Mouse (Mus musculus) erythroblast, adult 5-6 weeks (primary cell): ENCODE data around the gene Irf2bp1. TPM values are rescaled to one million over a fixed set of nuclear protein-coding genes. Genes with fewer than 3 reads are reported as not detected.

Experiments used
- ATAC-seq: replicated peaks from 2 replicates; pipeline ENCODE4 v1.8.0; 2016; ENCODE audit warnings: moderate number of reproducible peaks, mild to moderate bottlenecking, moderate TSS enrichment, inconsistent platforms; ENCODE audit not compliant: poor library complexity, low FRiP score, severe bottlenecking
- total RNA-seq, 2 experiments: library from RNA; stranded (forward) in 1 of 2; stranded (reverse) in 1 of 2; fragments of 150-400 nt in 1 of 2; fragments of 200-764, 138-1000 nt in 1 of 2; gene quantifications; 2 replicates each; pipeline versions ENCODE4 v1.2.3 to v1.2.4; 2015 to 2017; ENCODE audit warnings: low replicate concordance in 2 of 2

The Irf2bp1 gene
- total RNA-seq (2015; ENCODE audit: low replicate concordance) = 5.6 and 7.3 TPM in 2 replicates
- total RNA-seq (2017; ENCODE audit: low replicate concordance) = 0.77 and 3.9 TPM in 2 replicates

DNA sequence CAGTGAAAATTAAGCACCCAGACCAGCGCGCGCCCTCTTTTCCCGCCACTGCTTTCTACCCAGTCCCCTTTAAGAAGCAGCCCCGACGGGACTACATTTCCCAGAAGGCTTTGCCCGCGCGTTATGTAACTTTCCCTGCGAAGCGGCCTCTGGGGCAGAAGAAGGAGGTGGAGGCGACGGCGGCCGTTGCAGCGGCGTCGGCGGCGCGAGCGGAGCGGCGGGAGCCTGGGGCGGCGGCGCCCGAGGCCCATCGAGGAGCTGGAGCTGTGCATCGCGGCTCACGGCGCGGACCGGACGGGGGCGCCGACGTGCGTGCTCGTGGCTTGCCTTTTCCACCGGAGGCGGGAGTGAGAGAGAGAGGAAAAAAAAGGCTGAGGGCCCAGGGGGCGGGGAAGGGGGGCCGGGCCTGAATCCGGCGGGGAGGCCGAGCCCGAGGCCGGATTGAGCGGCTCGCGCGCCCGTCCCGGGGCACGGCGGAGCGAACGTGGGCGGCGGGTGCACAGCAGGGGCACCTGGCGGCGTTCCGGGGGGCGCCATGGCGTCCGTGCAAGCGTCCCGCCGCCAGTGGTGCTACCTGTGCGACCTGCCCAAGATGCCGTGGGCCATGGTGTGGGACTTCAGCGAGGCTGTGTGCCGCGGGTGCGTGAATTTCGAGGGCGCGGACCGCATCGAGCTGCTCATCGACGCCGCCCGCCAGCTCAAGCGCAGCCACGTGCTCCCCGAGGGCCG lies at the start of gene Irf2bp1:
Gene Irf2bp1, plus strand, starts transcription at position 143 of the 729 bp plus-strand sequence.
- peak; percentile 77 for ATAC-seq

- ATAC-seq = no peak
Observed at GRCm38 (mm10) chr7:18957569-18958383, 46.1 kb upstream of the Irf2bp1 start.

- no peak for ATAC-seq
Observed at GRCm38 (mm10) chr7:18958384-18958766, 45.5 kb upstream of the Irf2bp1 start.

- ATAC-seq = no peak
Observed at GRCm38 (mm10) chr7:18959446-18959845, 44.4 kb upstream of the Irf2bp1 start.

GRCm38 (mm10) chr7:18962171-18962792 lies 41.6 kb upstream of the Irf2bp1 start:
- no peak for ATAC-seq

- ATAC-seq = no peak
Observed at GRCm38 (mm10) chr7:18962795-18963194, 41.0 kb upstream of the Irf2bp1 start.

- ATAC-seq = no peak
Observed at GRCm38 (mm10) chr7:18963294-18963843, 40.5 kb upstream of the Irf2bp1 start.

DNA sequence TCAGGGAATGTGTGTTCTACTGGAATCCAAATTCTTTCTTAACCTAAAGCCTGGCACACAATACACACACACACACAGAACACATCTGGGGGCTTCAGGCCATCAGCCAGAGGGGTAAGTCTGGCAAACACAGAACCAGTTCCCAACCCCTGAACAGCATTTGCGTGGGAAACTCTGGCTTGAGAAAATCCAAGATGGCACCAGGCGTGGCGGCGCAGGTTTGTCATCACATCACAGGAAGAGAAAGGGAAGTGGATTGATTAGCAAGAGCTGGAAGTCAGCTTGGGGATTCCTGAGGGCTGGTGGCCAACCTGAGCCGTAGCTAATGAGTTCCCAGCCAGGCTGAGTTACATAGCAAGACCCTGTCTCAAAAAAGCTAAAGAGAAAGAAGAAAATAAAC lies 38.5 kb upstream of the Irf2bp1 start:
- no peak for ATAC-seq

- ATAC-seq = no peak
Observed at GRCm38 (mm10) chr7:18967603-18968002, 36.2 kb upstream of the Irf2bp1 start.

DNA sequence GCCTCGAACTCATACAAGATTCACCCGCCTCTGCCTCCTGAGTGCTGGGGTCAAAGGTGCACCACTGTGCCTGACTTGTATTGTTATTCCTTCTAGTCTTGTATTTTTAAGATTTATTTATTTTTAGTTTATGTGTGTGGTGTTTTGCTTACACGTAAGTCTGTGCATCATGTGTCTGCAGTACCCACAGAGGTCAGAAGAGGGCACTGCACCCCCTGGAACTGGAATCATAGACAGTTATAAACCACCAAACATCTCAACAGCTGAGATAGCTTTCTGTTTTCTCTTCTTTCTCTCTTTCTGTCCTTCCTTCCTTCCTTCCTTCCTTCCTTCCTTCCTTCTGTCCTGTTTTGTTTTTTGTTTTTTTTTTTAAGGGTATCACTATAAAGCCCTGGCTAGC lies 32.9 kb upstream of the Irf2bp1 start:
- no peak for ATAC-seq

- no peak for ATAC-seq
Observed at GRCm38 (mm10) chr7:18978381-18978780, 25.5 kb upstream of the Irf2bp1 start.

DNA sequence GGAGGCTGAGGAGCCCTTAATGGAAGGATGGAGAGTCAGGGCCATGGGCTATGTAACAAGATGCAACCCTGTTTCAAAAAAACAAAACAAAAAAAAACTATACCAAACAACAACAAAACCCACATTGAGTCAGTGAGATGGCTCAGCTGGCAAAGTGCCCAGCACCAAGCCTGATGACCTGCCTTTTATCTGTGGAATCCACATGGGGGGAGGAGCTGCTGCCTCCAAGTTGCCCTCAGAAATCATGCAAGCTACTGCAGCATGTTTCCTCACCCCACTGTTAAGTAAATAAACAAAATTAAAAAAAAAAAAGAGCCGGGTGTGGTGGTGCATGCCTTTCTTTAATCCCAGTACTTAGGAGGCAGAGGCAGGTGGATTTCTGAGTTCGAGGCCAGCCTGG lies 17.3 kb upstream of the Irf2bp1 start:
- ATAC-seq = peak; percentile 74

GRCm38 (mm10) chr7:18987100-18987499 lies 16.7 kb upstream of the Irf2bp1 start, which contains the start of gene Nanos2:
TSS of gene Nanos2 (plus strand) at chr7:18987400.
- ATAC-seq = no peak

DNA sequence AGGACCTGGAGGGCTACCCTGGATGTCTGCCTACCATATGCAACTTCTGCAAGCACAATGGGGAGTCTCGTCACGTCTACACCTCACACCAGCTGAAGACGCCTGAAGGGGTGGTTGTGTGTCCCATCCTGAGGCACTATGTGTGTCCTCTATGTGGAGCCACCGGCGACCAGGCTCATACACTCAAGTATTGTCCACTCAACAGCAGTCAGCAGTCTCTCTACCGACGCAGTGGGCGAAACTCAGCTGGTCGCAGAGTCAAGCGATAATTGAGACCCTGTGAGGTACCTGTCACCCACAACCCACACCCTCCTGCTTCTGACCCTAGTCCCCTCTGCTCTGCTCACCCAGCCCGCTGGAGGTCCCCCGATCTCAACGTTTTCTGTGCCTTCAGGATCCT lies 16.1 kb upstream of the Irf2bp1 start:
- no peak for ATAC-seq

GRCm38 (mm10) chr7:18988780-18989179 lies 15.1 kb upstream of the Irf2bp1 start:
- ATAC-seq = no peak

- ATAC-seq = no peak
Observed at GRCm38 (mm10) chr7:18989995-18990394, 13.8 kb upstream of the Irf2bp1 start.

DNA sequence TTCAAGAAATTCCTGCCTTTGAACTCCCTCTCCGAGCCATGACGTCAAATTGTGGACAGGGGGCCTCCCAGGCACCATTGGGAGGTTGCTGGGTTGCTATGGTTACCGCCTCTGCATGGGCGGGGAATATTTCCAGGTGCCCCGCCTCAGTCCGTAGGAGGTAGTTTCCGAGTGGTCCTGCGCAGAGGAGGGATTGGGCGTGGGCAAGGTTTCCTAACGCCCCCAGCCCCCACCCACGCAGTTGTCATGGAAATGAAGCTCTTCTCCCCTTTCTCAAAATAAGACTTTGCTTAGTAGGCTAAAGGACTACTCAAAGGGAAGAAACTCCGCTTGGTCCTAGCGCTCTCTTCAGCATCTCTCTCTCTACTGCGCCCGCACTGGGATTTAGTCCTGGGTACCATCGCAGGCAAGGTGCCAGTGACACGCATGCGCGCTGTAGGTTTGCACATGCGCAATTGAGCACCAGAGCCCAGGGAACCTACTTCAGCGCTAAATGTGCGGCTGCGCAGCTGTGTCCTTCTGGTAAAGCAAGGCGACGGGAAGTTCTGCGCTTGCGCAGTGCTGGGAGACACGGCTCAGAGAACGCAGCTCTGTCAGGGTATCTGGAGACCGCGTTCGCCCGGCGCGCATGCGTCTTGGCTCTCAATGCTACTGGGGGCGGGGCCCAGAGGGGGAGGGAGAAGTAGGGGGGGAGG lies 13.1 kb upstream of the Irf2bp1 start, which contains the start of gene Mypop:
Gene Mypop, plus strand, starts transcription at position 645 of the 695 bp plus-strand sequence.
- peak; percentile 85 for ATAC-seq

GRCm38 (mm10) chr7:18991660-18992293 lies 12.1 kb upstream of the Irf2bp1 start:
- no peak for ATAC-seq

DNA sequence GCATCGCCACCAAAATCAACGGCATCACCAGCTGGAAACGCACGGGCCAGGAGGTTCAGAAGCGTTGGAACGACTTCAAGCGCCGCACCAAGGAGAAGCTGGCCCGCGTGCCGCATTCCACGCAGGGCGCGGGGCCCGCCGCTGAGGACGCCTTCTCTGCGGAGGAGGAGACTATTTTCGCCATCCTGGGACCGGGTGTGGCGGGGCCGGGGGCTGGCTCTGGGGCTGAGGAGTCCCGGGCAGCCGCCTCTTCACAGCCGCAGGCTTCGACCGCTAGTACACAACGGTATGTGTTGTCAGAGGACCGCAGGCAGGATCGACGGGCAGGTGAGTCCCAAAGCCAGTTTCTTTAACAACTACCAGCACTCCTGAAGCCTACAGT lies 11.6 kb upstream of the Irf2bp1 start:
- ATAC-seq = no peak
